Mouse (Mus musculus) kidney, postnatal 0 days (tissue): ENCODE measurements around the gene Hsd17b7. TPM values are rescaled to one million over a fixed set of nuclear protein-coding genes. Genes with fewer than 3 reads are reported as not detected.

ENCODE experiments used
- ATAC-seq: fragments of 200-750 bp; cut with Nextera tagmentation; replicated peaks from 2 replicates; pipeline ENCODE4 v1.8.0; 2017; ENCODE audit warnings: low read depth, moderate number of reproducible peaks, moderate TSS enrichment, moderate library complexity; ENCODE audit not compliant: low FRiP score
- DNase-seq: peaks from one replicate; pipeline ENCODE4 v3.0.0-alpha.2; 2016; ENCODE audit warnings: low spot score
- H3K27ac ChIP-seq: fragments of 300-500 bp; sonication (generic); 2 replicates; pipeline ENCODE4 v1.5.1; 2014; ENCODE audit warnings: mild to moderate bottlenecking
- H3K27me3 ChIP-seq: fragments of 300-500 bp; sonication (generic); 2 replicates; pipeline ENCODE4 v1.6.1; 2014; ENCODE audit warnings: low read length, mixed read lengths; ENCODE audit not compliant: insufficient read depth
- H3K36me3 ChIP-seq: fragments of 300-500 bp; sonication (generic); 2 replicates; pipeline ENCODE4 v1.6.1; 2014; ENCODE audit warnings: low read length, mixed read lengths; ENCODE audit not compliant: insufficient read depth
- H3K4me1 ChIP-seq: fragments of 300-500 bp; sonication (generic); replicated peaks from 2 replicates; pipeline ENCODE4 v1.6.1; 2014; ENCODE audit warnings: antibody characterized with exemption, low read length, mixed read lengths; ENCODE audit not compliant: insufficient read depth
- H3K4me2 ChIP-seq: fragments of 300-500 bp; sonication (generic); 2 replicates; pipeline ENCODE4 v1.6.1; 2014; ENCODE audit warnings: mild to moderate bottlenecking, low read length, moderate library complexity, mixed read lengths
- H3K4me3 ChIP-seq: fragments of 300-500 bp; sonication (generic); replicated peaks from 2 replicates; pipeline ENCODE4 v1.5.1; 2014; ENCODE audit warnings: low read depth, low read length
- H3K9ac ChIP-seq: fragments of 300-500 bp; sonication (generic); 2 replicates; pipeline ENCODE4 v1.6.1; 2014; ENCODE audit warnings: low read depth, low read length
- H3K9me3 ChIP-seq: fragments of 300-500 bp; sonication (generic); replicated peaks from 2 replicates; pipeline ENCODE4 v1.6.1; 2016; ENCODE audit warnings: low read length, inconsistent platforms, mixed read lengths
- CTCF ChIP-seq: IDR thresholded peaks from 2 replicates; pipeline ENCODE4 v1.5.1; 2016; ENCODE audit warnings: antibody characterized with exemption, low read depth, mild to moderate bottlenecking, moderate library complexity
- WGBS: fragments of 180-500 bp; shearing (Covaris S2); extraction: QIAGEN DNeasy Blood & Tissue Kit; methylation state at CpG from one replicate; pipeline ENCODE4 v1.1.7; 2014; 5-methylcytosine and 5-hydroxymethylcytosine counted together
- polyA plus RNA-seq: library from polyadenylated mRNA; unstranded; fragments of >200 nt; fragmentation: Nextera tagmentation; extraction: Ambion mirVana; gene quantifications from 2 replicates; pipeline ENCODE4 v1.2.1, GENCODE M21; 2015

Hsd17b7 gene
- polyA plus RNA-seq, 1 experiment from 2014 or later, result 18.1 TPM

GRCm38 (mm10) chr1:169917115-169917796, 51.8 kb downstream of the Hsd17b7 start:
- no peak for DNase-seq
- TF ChIP-seq CTCF, result no peak
- Histone ChIP-seq H3K4me2 (no peak overlapping the region), H3K4me1 (no peaks in the 10 kb centered on the region), H3K27me3 (no peaks in the 10 kb centered on the region), H3K27ac (no peak overlapping the region), H3K36me3 (no peaks in the 10 kb centered on the region), H3K4me3 (no peak overlapping the region), H3K9me3 (no peaks in the 10 kb centered on the region), H3K9ac (no peak overlapping the region)
- 47% methylated on average over 9 of the region's 9 CpGs for WGBS
- no peak for ATAC-seq

- H3K4me1 ChIP-seq, result no peaks in the 10 kb centered on the region
- no peaks in the 10 kb centered on the region for H3K27me3 ChIP-seq
- H3K27ac ChIP-seq, result no peak overlapping the region
- no peak overlapping the region for H3K4me2 ChIP-seq
- no peaks in the 10 kb centered on the region for H3K9me3 ChIP-seq
- no peak for TF ChIP-seq CTCF
- WGBS, result 26% methylated on average over 7 of the region's 7 CpGs
- no peaks in the 10 kb centered on the region for H3K36me3 ChIP-seq
- H3K4me3 ChIP-seq, result no peak overlapping the region
- DNase-seq, result no peak
- H3K9ac ChIP-seq, result no peak overlapping the region
- ATAC-seq, result no peak
Measured at GRCm38 (mm10) chr1:169916659-169917058, 52.4 kb downstream of the Hsd17b7 start.

- Histone ChIP-seq H3K36me3 (no peaks in the 10 kb centered on the region), H3K27ac (no peak overlapping the region), H3K9me3 (no peaks in the 10 kb centered on the region), H3K4me3 (no peak overlapping the region), H3K4me1 (no peaks in the 10 kb centered on the region), H3K9ac (no peak overlapping the region), H3K27me3 (no peaks in the 10 kb centered on the region), H3K4me2 (no peak overlapping the region)
- no peak for DNase-seq
- 66% methylated on average over 6 of the region's 6 CpGs for WGBS
- no peak for ATAC-seq
- no peak for TF ChIP-seq CTCF
Measured at GRCm38 (mm10) chr1:169911526-169911925, 57.5 kb downstream of the Hsd17b7 start.

GRCm38 (mm10) chr1:169910751-169911150, 58.3 kb downstream of the Hsd17b7 start:
- no peak for TF ChIP-seq CTCF
- DNase-seq (no peak), ATAC-seq (no peak)
- Histone ChIP-seq H3K27me3 (no peaks in the 10 kb centered on the region), H3K9ac (no peak overlapping the region), H3K27ac (no peak overlapping the region), H3K4me3 (no peak overlapping the region), H3K9me3 (no peaks in the 10 kb centered on the region), H3K36me3 (no peaks in the 10 kb centered on the region), H3K4me1 (no peaks in the 10 kb centered on the region), H3K4me2 (no peak overlapping the region)
- WGBS, result 58% methylated on average over 7 of the region's 7 CpGs

- no peak for DNase-seq
- 87% methylated on average over 6 of the region's 6 CpGs for WGBS
- Histone ChIP-seq H3K9me3 (no peaks in the 10 kb centered on the region), H3K36me3 (no peaks in the 10 kb centered on the region), H3K27ac (no peak overlapping the region), H3K4me3 (no peak overlapping the region), H3K4me1 (no peaks in the 10 kb centered on the region), H3K4me2 (no peak overlapping the region), H3K27me3 (no peaks in the 10 kb centered on the region), H3K9ac (no peak overlapping the region)
- TF ChIP-seq CTCF, result no peak
- ATAC-seq, result no peak; the same call in 1 of the 2 replicates
Measured at GRCm38 (mm10) chr1:169909659-169910058, 59.4 kb downstream of the Hsd17b7 start.

GRCm38 (mm10) chr1:169909163-169909562, 59.9 kb downstream of the Hsd17b7 start:
- Histone ChIP-seq H3K27ac (no peak overlapping the region), H3K9me3 (no peaks in the 10 kb centered on the region), H3K36me3 (no peaks in the 10 kb centered on the region), H3K4me1 (no peaks in the 10 kb centered on the region), H3K4me3 (no peak overlapping the region), H3K4me2 (no peak overlapping the region), H3K9ac (no peak overlapping the region), H3K27me3 (no peaks in the 10 kb centered on the region)
- 63% methylated on average over 5 of the region's 5 CpGs for WGBS
- ATAC-seq (no peak), DNase-seq (no peak)
- no peak for TF ChIP-seq CTCF
